Mouse (Mus musculus) small intestine, adult 2 months (tissue): ENCODE results near the gene Cenpa.

ENCODE experiments used
- CTCF ChIP-seq: fragments of 200-500 bp; IDR thresholded peaks from 2 replicates; pipeline ENCODE4 v1.5.1; 2012; ENCODE audit warnings: low read depth, mild to moderate bottlenecking, control low read depth, inconsistent platforms, low read length, moderate library complexity, mixed read lengths; ENCODE audit not compliant: insufficient replicate concordance, insufficient read length; ENCODE audit errors: extremely low read depth
- POLR2A ChIP-seq: fragments of 200-500 bp; IDR thresholded peaks from 2 replicates; pipeline ENCODE4 v1.6.1; 2012; ENCODE audit warnings: low read depth, mild to moderate bottlenecking, control low read depth, inconsistent platforms, low read length, moderate library complexity

GRCm38 (mm10) chr5:30711147-30712001 lies 44.8 kb downstream of the Cenpa start, which contains the start of gene Dpysl5:
- no peak for TF ChIP-seq CTCF
- TF ChIP-seq POLR2A, result no peak
